Mouse (Mus musculus) right cerebral cortex, postnatal 10 days (tissue): ENCODE measurements around the gene Stox2.

Experiments used
- DNase-seq, 2 experiments: peaks; one replicate each; pipeline ENCODE4 v3.0.0; 2021; ENCODE audit warnings: low spot score in 2 of 2

The Stox2 gene

GRCm38 (mm10) chr8:47409061-47409460, 37.1 kb downstream of the Stox2 start:
- DNase-seq, result no peak

DNA sequence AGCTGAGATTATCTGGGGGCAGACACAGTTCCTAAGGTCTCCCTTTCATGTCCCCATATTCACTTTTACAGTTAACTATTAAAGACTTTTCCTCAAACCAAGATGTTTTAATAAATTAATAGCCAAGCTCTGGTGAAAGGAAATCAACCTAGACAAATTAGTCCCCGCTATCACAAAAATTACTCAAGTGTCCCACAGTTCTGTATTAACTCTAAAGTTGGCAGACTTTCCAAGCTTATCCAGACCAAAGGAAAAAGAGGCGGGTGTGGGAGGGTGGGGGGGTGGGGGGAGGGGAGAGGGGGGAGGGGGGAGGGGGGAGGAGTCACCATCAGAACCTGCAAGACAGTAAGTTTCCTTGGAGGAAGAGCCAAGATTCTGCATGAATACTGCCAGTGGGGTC, 41.3 kb downstream of the Stox2 start:
- DNase-seq, result no peak

DNA sequence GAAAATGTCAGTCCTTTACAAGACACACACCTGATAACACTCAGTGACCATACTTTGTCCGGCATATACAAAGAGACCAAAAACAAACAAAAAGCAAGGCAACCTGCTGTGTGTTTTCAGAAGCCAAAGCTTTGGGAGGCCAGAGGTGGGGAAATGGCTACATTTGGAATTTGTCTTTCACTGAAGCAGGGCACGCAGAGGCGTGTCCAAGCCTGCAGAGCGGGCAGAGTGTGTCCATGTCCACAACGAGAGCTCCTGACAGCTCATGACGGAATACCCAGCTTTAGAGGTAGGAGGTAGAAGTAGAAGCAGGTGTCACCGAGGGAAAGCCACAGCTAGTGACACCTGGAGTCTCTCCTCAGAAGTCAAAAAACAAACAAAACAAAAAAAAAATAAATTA, 53.2 kb downstream of the Stox2 start:
- DNase-seq, result no peak

- no peak for DNase-seq
Observed at GRCm38 (mm10) chr8:47392290-47392689, 53.9 kb downstream of the Stox2 start.

DNA sequence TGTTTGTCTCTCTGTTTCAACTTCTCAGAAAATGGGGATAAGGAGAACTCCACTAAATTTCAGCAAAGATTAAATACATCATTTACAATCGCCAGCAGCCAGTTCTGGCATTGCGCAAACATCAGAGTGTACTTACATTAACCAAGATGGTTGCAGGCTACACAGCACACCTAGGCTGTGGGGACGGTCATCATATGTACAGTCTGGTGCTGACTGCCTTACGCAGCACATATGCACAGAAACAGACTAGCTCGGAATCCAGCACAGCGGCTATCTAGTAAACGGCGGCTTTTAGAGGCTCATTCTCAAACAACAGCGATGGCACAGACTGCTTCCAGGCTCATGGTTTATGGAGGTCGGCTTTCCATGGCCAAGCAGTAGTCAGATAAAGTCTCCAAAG, 54.3 kb downstream of the Stox2 start:
- no peak for DNase-seq

DNA sequence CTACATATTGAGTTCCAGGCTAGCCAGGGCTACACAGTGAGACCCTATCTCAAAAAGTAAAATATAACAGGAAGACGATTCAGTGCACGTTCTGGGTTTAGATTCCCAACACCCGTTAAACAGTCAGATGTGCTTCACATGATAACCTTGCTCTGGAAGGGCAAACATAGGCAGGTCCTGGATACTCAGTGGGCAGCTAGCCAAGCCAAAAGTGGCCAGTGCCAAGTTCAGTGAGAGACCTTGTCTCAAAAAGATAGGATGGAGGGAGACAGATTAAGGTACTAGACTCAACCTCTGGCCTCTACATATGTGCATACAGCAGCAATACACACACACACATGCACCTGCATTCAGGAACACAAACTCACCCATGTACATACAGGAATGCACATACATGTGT, 56.7 kb downstream of the Stox2 start:
- DNase-seq, result no peak

DNA sequence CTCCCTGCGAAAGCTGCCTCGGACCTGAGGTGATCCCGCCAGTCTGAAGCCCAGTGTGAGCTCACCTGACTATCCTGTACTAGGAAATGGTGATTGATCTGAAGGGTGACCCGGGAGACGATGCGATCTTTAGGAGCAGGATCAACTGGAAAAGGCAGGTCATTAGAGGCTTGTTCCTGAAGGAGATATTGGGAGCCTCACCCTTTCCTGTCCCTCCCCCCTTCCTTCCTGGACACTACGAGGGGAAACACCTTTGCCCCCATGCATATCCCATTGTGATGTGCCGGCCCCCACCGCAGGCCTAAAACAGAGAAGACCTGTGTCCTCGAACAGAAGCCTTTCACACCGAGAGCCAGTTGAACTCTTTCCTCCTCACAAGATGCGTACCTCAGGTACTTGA, 58.0 kb downstream of the Stox2 start:
- DNase-seq, result no peak

- DNase-seq, result no peak
Observed at GRCm38 (mm10) chr8:47385810-47386209, 60.4 kb downstream of the Stox2 start.

GRCm38 (mm10) chr8:47384151-47384550, 62.0 kb downstream of the Stox2 start:
- DNase-seq, result no peak

DNA sequence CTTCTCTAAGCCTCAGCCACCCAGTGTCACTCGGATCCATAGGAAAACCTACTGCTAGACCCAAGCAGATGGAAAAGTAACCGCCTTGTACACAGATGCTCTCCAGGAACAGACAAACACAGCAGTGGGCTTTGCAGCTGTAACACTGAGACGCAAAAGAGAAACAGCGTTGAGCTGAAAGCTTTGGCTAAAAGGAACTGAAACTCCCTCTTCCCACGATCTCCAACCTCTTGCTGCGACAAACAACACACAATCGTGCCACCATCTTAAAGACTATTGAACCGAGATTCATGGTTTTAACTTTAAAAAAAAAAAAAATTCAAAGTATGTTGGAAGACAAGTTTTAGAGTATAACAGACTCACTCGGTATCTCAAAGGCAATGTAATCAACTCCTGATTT, 62.5 kb downstream of the Stox2 start:
- no peak for DNase-seq

- DNase-seq, result peak; percentile 66 to 71
Observed at GRCm38 (mm10) chr8:47381216-47381615, 64.9 kb downstream of the Stox2 start.

DNA sequence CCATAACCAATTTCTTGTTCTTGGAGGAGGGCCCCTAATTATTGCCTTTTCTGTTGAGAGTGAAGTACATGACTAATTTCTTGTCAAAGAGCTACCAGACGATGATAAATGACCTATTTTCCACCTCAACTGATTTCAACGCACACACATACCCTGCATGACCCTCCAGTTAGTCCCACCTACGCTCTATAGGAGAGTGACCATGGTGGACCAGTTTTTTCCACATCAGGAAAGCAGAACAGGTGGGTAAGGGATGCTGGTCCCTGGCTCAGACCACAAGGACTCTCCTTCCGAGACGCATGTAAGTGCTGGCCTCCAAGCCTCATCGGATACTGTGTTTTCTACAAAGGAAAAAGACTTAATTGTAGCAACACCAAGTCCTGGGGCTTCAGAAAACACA, 65.4 kb downstream of the Stox2 start:
- DNase-seq, result no peak

- no peak for DNase-seq
Observed at GRCm38 (mm10) chr8:47380075-47380474, 66.1 kb downstream of the Stox2 start.

- DNase-seq, result no peak
Observed at GRCm38 (mm10) chr8:47376651-47377050, 69.5 kb downstream of the Stox2 start.

DNA sequence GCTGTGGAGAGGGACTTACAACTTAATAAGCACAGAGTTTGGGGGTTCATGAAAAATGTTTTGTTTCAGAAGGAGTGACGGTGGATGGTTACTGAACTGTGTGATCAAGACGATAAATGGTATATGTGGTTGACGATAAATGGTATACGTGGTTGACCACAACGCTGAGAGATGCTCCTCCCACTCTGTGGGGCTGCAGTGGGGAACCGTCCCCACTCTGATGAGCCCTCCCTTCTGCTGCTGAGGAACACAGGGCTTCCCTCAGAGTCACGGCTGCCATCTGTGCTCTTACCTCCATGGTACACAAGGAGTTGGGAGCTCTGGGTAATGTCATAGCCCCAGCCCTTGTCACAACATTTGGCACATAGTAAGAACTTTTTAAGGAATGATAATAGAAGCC, 72.4 kb downstream of the Stox2 start:
- no peak for DNase-seq

DNA sequence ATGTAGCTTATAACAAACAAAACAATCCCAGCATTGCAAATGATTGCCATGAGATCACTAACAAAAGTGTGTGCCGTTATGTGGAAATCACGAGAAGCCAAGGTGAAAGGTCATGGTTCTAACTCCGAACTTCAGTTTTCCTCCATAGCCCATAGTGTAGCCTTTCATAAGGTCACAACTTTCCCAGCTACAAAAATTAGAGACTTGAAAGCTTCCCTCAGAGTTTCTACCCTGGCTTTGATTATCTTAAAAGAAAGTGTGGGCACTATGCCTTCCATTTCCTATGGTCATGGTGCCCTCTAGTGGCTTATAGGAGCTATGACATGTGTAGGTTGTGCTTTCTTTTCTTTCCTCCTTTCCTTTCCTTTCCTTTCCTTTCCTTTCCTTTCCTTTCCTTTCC, 74.6 kb downstream of the Stox2 start:
- DNase-seq, result no peak

- DNase-seq, result no peak
Observed at GRCm38 (mm10) chr8:47371081-47371480, 75.1 kb downstream of the Stox2 start.

- peak; percentile 90 to 92 for DNase-seq
Observed at GRCm38 (mm10) chr8:47370421-47371080, 75.6 kb downstream of the Stox2 start.

DNA sequence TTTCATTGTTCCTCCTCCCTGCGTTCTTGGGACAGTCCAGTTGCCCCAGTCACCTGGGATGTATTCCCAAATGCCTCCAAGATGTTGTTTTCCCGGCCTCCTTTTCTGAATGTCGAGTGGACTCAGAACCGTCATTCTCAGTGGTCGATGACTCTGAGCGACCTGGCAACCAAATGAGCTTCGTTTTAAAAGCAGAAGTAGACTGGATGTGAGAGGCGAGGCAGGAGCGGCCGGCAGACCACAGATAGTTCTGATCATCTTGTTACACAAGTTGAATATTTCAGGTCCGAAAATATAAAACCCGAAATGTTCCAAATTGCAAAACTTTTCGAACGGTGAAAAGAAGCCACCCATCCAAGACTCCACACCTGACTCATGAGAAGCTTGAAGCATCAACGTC, 76.2 kb downstream of the Stox2 start:
- no peak for DNase-seq

DNA sequence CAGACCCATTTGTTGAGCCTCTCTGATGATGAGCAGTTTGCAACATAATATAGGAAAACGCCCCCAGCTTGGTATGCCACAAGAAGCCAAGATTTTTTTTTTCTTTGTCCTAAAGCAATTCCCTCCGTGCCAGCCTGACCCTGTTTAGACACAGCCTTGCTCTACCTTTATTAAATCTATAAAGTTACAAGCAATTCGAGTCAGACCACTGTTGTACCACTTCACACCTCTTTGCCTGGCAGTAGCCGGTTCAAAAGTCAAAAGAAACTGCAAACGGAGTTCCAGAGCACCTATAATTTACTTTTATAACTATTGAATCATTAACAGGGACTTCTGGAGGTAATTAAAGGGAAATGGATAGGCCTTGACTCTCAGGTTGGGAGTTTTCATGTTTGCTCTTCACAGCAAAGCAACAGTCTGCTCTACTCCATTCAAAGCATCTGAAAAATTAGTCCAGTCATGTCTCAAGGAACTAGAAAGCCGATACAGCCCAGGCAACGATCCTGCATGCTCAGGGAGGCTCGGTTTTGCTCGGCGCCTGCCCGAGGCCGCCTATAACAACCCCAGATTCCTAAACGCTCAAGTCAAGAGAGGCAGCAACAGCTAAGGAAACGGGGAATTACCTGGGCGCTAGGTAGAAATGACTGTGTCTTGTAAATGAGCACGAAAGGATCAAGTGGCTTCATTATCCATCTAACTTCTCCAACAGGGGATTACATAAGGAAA, 77.0 kb downstream of the Stox2 start:
- no peak for DNase-seq

GRCm38 (mm10) chr8:47367029-47367428, 79.1 kb downstream of the Stox2 start:
- DNase-seq, result no peak

GRCm38 (mm10) chr8:47363271-47363670, 82.9 kb downstream of the Stox2 start:
- no peak for DNase-seq

DNA sequence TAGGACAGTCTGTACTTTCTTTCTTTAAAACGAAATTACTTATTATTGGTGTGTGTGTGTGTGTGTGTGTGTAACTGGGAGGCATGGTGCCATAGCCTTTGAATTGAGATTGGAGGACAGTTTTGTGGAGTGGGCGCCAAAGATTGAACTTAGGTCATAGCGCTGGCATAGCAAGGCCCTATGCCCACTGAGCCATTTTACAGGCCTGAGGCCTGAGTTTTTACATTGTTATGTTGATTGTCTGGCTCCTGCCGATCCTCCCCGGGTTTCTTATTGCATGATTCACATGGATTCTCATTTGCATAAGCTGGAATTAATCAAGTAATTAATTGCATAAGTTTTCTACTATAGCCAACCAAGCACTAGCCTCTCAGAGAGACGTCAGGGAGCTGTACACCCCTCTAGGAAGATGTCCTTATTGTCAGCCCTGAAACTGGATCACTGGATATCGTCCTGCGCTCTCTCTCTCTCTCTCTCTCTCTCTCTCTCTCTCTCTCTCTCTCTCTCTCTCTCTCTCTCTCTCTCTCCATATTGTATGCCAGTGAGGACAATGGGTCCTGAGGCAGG, 90.7 kb downstream of the Stox2 start:
- no peak for DNase-seq
